Mouse (Mus musculus) liver, embryonic 14.5 days (tissue): ENCODE results near the gene Atp6v1b1. TPM values are rescaled to one million over a fixed set of nuclear protein-coding genes. Genes with fewer than 3 reads are reported as not detected.

Source experiments
- ATAC-seq: fragments of 200-750 bp; cut with Nextera tagmentation; 2 replicates; pipeline ENCODE4 v1.8.0; 2017; ENCODE audit warnings: moderate number of reproducible peaks, mild to moderate bottlenecking, moderate library complexity; ENCODE audit not compliant: insufficient read depth
- DNase-seq, 3 experiments: peaks; one replicate each; pipeline ENCODE4 v3.0.0-alpha.2; 2012 to 2013; ENCODE audit warnings: low read depth in 3 of 3, low spot score in 3 of 3
- H3K27ac ChIP-seq: fragments of 300-500 bp; sonication (generic); 2 replicates; pipeline ENCODE4 v1.5.1; 2014; ENCODE audit warnings: moderate library complexity, mild to moderate bottlenecking, control low read depth, inconsistent platforms
- H3K27me3 ChIP-seq: fragments of 300-500 bp; sonication (generic); 2 replicates; pipeline ENCODE4 v1.6.1; 2014; ENCODE audit warnings: mild to moderate bottlenecking, low read length, moderate library complexity; ENCODE audit not compliant: control insufficient read depth, insufficient read depth
- H3K36me3 ChIP-seq: fragments of 300-500 bp; sonication (generic); replicated peaks from 2 replicates; pipeline ENCODE4 v1.6.1; 2014; ENCODE audit warnings: low read depth; ENCODE audit not compliant: control insufficient read depth, insufficient read depth
- H3K4me1 ChIP-seq, 2 experiments: fragments of 200-500 bp in 1 of 2; fragments of 300-500 bp in 1 of 2; sonication (generic) in 1 of 2; replicated peaks; 2 replicates each; pipeline ENCODE4 v1.6.1; 2012 to 2014; ENCODE audit warnings: antibody characterized with exemption in 1 of 2, inconsistent platforms in 1 of 2, low read length in 1 of 2; ENCODE audit not compliant: control insufficient read depth in 2 of 2, insufficient read depth in 2 of 2
- H3K4me2 ChIP-seq: fragments of 300-500 bp; sonication (generic); 2 replicates; pipeline ENCODE4 v1.6.1; 2014; ENCODE audit warnings: low read depth, mild to moderate bottlenecking, control low read depth, moderate library complexity
- H3K4me3 ChIP-seq, 2 experiments: fragments of 200-500 bp in 1 of 2; fragments of 300-500 bp in 1 of 2; sonication (generic) in 1 of 2; 2 replicates each; pipeline ENCODE4 v1.5.1; 2012 to 2014; ENCODE audit warnings: low read depth in 2 of 2, low read length in 2 of 2, mild to moderate bottlenecking in 2 of 2, control low read depth in 1 of 2, inconsistent platforms in 1 of 2, moderate library complexity in 1 of 2; ENCODE audit not compliant: insufficient read depth in 1 of 2
- H3K9ac ChIP-seq: fragments of 300-500 bp; sonication (generic); replicated peaks from 2 replicates; pipeline ENCODE4 v1.6.1; 2014; ENCODE audit warnings: mild to moderate bottlenecking, control low read depth, moderate library complexity
- H3K9me3 ChIP-seq: fragments of 300-500 bp; sonication (generic); 2 replicates; pipeline ENCODE4 v1.6.1; 2016; ENCODE audit warnings: low read length, mixed read lengths; ENCODE audit not compliant: control insufficient read depth
- CTCF ChIP-seq: IDR thresholded peaks from 2 replicates; pipeline ENCODE4 v1.5.1; 2016; ENCODE audit warnings: antibody characterized with exemption, low read depth, control low read depth
- EP300 ChIP-seq: IDR thresholded peaks from 2 replicates; pipeline ENCODE4 v1.6.1; 2016; ENCODE audit warnings: antibody characterized with exemption, low read depth
- WGBS: fragments of 180-500 bp; shearing (Covaris S2); extraction: QIAGEN DNeasy Blood & Tissue Kit; methylation state at CpG from one replicate; pipeline ENCODE4 v1.1.7; 2014; ENCODE audit not compliant: insufficient replicate concordance; 5-methylcytosine and 5-hydroxymethylcytosine counted together
- polyA plus RNA-seq, 2 experiments: library from polyadenylated mRNA; depleted of rRNA in 1 of 2; stranded (reverse) in 1 of 2; unstranded in 1 of 2; fragments of >200 nt; fragmentation: Nextera tagmentation in 1 of 2; extraction: Ambion mirVana in 1 of 2; gene quantifications; 2 replicates each; pipeline versions ENCODE4 v1.2.1 to v1.2.3; 2012 to 2014

The Atp6v1b1 gene
- polyA plus RNA-seq (2012; rRNA removed) (0.02 TPM in 1 of 2 replicates, not detected in the other), polyA plus RNA-seq (2014; fragmentation: Nextera tagmentation; extraction: Ambion mirVana) (not detected in 2 replicates)

- Histone ChIP-seq H3K4me2 (no peak within 1 kb of the TSS), H3K9ac (no peak within 1 kb of the TSS), H3K9me3 (no peaks in the 10 kb centered on the region), H3K4me3 (no peak within 1 kb of the TSS), H3K36me3 (no peaks in the 10 kb centered on the region), H3K27me3 (no peaks in the 10 kb centered on the region), H3K4me1 (no peaks in the 10 kb centered on the region), H3K27ac (no peak within 1 kb of the TSS)
- 32% methylated on average over 5 of the region's 5 CpGs for WGBS
- no peak for DNase-seq
- ATAC-seq: no peak
- TF ChIP-seq CTCF (no peak), EP300 (no peak)
Observed at GRCm38 (mm10) chr6:83742761-83743160, at the start of gene Atp6v1b1. Gene Atp6v1b1, plus strand, starts transcription at chr6:83742990.

GRCm38 (mm10) chr6:83693835-83694234, 49.0 kb upstream of the Atp6v1b1 start:
- ATAC-seq: no peak
- peak; percentile 22 to 47 (median 36) for DNase-seq
- no peak overlapping the region for H3K27ac ChIP-seq
- H3K4me1 ChIP-seq: no peaks in the 10 kb centered on the region
- WGBS: 1% methylated on average over 9 of the region's 9 CpGs
- H3K9ac ChIP-seq: no peak overlapping the region
- TF ChIP-seq CTCF (peak; percentile 66), EP300 (no peak)
- no peak overlapping the region for H3K4me2 ChIP-seq
- H3K9me3 ChIP-seq: no peaks in the 10 kb centered on the region
- H3K36me3 ChIP-seq: no peaks in the 10 kb centered on the region
- H3K4me3 ChIP-seq: no peak overlapping the region
- peaks cover 68% of the 10 kb centered on the region for H3K27me3 ChIP-seq

- TF ChIP-seq CTCF (no peak), EP300 (no peak)
- WGBS: 5% methylated on average over 3 of the region's 3 CpGs
Observed at GRCm38 (mm10) chr6:83695731-83696130, 47.1 kb upstream of the Atp6v1b1 start.

GRCm38 (mm10) chr6:83696684-83697083, 46.1 kb upstream of the Atp6v1b1 start:
- H3K4me1 ChIP-seq: no peaks in the 10 kb centered on the region
- ATAC-seq (no peak), DNase-seq (no peak)
- no peak overlapping the region for H3K9ac ChIP-seq
- 2% methylated on average over 7 of the region's 7 CpGs for WGBS
- TF ChIP-seq CTCF: no peak
- TF ChIP-seq EP300: no peak
- H3K36me3 ChIP-seq: no peaks in the 10 kb centered on the region
- H3K4me3 ChIP-seq: no peak overlapping the region
- H3K4me2 ChIP-seq: no peak overlapping the region
- peaks cover 89% of the 10 kb centered on the region for H3K27me3 ChIP-seq
- H3K27ac ChIP-seq: no peak overlapping the region
- H3K9me3 ChIP-seq: no peaks in the 10 kb centered on the region

More at GRCm38 (mm10) chr6:83695731-83696130, 47.1 kb upstream of the Atp6v1b1 start:
- ATAC-seq: no peak
- H3K4me2 ChIP-seq: no peak overlapping the region
- peaks cover 87% of the 10 kb centered on the region for H3K27me3 ChIP-seq
- no peak for DNase-seq
- no peaks in the 10 kb centered on the region for H3K4me1 ChIP-seq
- H3K27ac ChIP-seq: no peak overlapping the region
- H3K36me3 ChIP-seq: no peaks in the 10 kb centered on the region
- H3K9me3 ChIP-seq: no peaks in the 10 kb centered on the region
- no peak overlapping the region for H3K4me3 ChIP-seq
- no peak overlapping the region for H3K9ac ChIP-seq

GRCm38 (mm10) chr6:83697932-83698331, 44.9 kb upstream of the Atp6v1b1 start:
- ATAC-seq (no peak), DNase-seq (no peak)
- no peaks in the 10 kb centered on the region for H3K9me3 ChIP-seq
- no peak overlapping the region for H3K9ac ChIP-seq
- peaks cover 90% of the 10 kb centered on the region for H3K27me3 ChIP-seq
- H3K36me3 ChIP-seq: no peaks in the 10 kb centered on the region
- no peaks in the 10 kb centered on the region for H3K4me1 ChIP-seq
- no peak overlapping the region for H3K4me3 ChIP-seq
- WGBS: 7% methylated on average over 8 of the region's 8 CpGs
- no peak overlapping the region for H3K4me2 ChIP-seq
- H3K27ac ChIP-seq: no peak overlapping the region
- no peak for TF ChIP-seq EP300
